7 mouse cellular contexts compared by ENCODE assay signal in genomic region chr2:146611886-146612521, GRCm38 (mm10).
DNase-seq lines count a peak whose midpoint lies in the region; ATAC-seq and TF ChIP-seq lines count a peak whose summit lies in the region.

No protein-coding gene starts in this region.

- H3K36me3 ChIP-seq in hindbrain, postnatal 0 days (ENCODE audit: insufficient read depth, low read length), result no peaks in the 10 kb centered on the region
- no peaks in the 10 kb centered on the region for H3K36me3 ChIP-seq in midbrain, embryonic 10.5 days

- H3K4me2 ChIP-seq in hindbrain, postnatal 0 days (ENCODE audit: low read depth, low read length), result no peak overlapping the region

- no peaks in the 10 kb centered on the region for H3K9me3 ChIP-seq in hindbrain, postnatal 0 days (ENCODE audit: low read length)
- no peaks in the 10 kb centered on the region for H3K9me3 ChIP-seq in midbrain, embryonic 10.5 days (replicated peaks)

- DNase-seq in ZHBTc4 (ENCODE audit: low read depth, low spot score), result peak; percentile 87
- DNase-seq in cerebellum, postnatal 14 days, result peak; percentile 79 to 86
- peak; percentile 60 to 64 for DNase-seq in frontal cortex, postnatal 36 days (ENCODE audit: low spot score in 2 of 2)
- DNase-seq in hindbrain, postnatal 0 days (ENCODE audit: low spot score), result peak; percentile 88
- DNase-seq in left cerebral cortex, adult 18-20 months (ENCODE audit: low spot score in 2 of 2), result peak; percentile 56 to 68
- DNase-seq in midbrain, embryonic 10.5 days (ENCODE audit: low spot score), result peak; percentile 77
- peak; percentile 16 to 22 for DNase-seq in right cerebral cortex, postnatal 36 days (ENCODE audit: low spot score in 2 of 2)

- H3K4me3 ChIP-seq in hindbrain, postnatal 0 days (ENCODE audit: low read length), result no peak overlapping the region
- no peak overlapping the region for H3K4me3 ChIP-seq in midbrain, embryonic 10.5 days

- no peak overlapping the region for H3K9ac ChIP-seq in hindbrain, postnatal 0 days (replicated peaks; ENCODE audit: low read length)

- H3K27ac ChIP-seq in hindbrain, postnatal 0 days, result no peak overlapping the region
- no peak overlapping the region for H3K27ac ChIP-seq in midbrain, embryonic 10.5 days (replicated peaks)

- WGBS in hindbrain, postnatal 0 days, result 41% methylated on average over 6 of the region's 6 CpGs
- 44% methylated on average over 6 of the region's 6 CpGs for WGBS in midbrain, embryonic 10.5 days

- H3K4me1 ChIP-seq in hindbrain, postnatal 0 days (ENCODE audit: insufficient read depth, low read length), result no peaks in the 10 kb centered on the region
- H3K4me1 ChIP-seq in midbrain, embryonic 10.5 days, result peaks cover 9% of the 10 kb centered on the region

- 0 out of 2 replicates have a peak, but pooled peaks have one; percentile 48 for ATAC-seq in hindbrain, postnatal 0 days

- H3K27me3 ChIP-seq in hindbrain, postnatal 0 days (ENCODE audit: insufficient read depth, low read length), result no peaks in the 10 kb centered on the region
- peaks cover 8% of the 10 kb centered on the region; the same call in 1 of the 2 replicates for H3K27me3 ChIP-seq in midbrain, embryonic 10.5 days (ENCODE audit: low read depth, poor library complexity, severe bottlenecking)

- peak; percentile 89 for TF ChIP-seq CTCF in hindbrain, postnatal 0 days (IDR thresholded peaks at IDR 0.05; ENCODE audit: low read depth)

Comparison
In these comparisons a context has a peak if more than half of its experiments do, and no peak if none do; other contexts are left out.
1. DNase-seq: peak in every context shown above with its lines; median percentile 88 in hindbrain, postnatal 0 days; 87 in ZHBTc4; 82 in cerebellum, postnatal 14 days; 77 in midbrain, embryonic 10.5 days; 62 in frontal cortex, postnatal 36 days; 62 in left cerebral cortex, adult 18-20 months; 19 in right cerebral cortex, postnatal 36 days.